Mouse (Mus musculus) kidney, postnatal 4 days (tissue): ENCODE measurements around the gene Pa2g4.
"Not testable (repeated sequence)": the region's sequence is repeated elsewhere in the genome, so short reads cannot be mapped to it uniquely, and the experiment has no call there.

Experiments
- DNase-seq, 2 experiments: peaks; one replicate each; pipeline ENCODE4 v3.0.0; 2021; ENCODE audit warnings: mixed read lengths in 2 of 2

Gene Pa2g4

GRCm38 (mm10) chr10:128578330-128578729 is 12.5 kb upstream of the Pa2g4 start:
- DNase-seq = no peak

- no peak for DNase-seq
Observed at GRCm38 (mm10) chr10:128575063-128575462, 9.3 kb upstream of the Pa2g4 start.

- peak; percentile 54 to 66 for DNase-seq
Observed at GRCm38 (mm10) chr10:128565206-128565787, 490 bp downstream of the Pa2g4 start.

GRCm38 (mm10) chr10:128563544-128563943 is 2.2 kb downstream of the Pa2g4 start:
- DNase-seq = no peak

GRCm38 (mm10) chr10:128556963-128557362 is 8.8 kb downstream of the Pa2g4 start:
- no peak for DNase-seq

- no peak for DNase-seq
Observed at GRCm38 (mm10) chr10:128556286-128556685, 9.5 kb downstream of the Pa2g4 start.

- not testable (repeated sequence) for DNase-seq
Observed at GRCm38 (mm10) chr10:128555567-128555966, 10.2 kb downstream of the Pa2g4 start.

GRCm38 (mm10) chr10:128550144-128550823 is 15.5 kb downstream of the Pa2g4 start:
- not testable (repeated sequence) for DNase-seq

- DNase-seq = not testable (repeated sequence)
Observed at GRCm38 (mm10) chr10:128549682-128550057, 16.1 kb downstream of the Pa2g4 start.

- DNase-seq = peak; percentile 92 to 95
Observed at GRCm38 (mm10) chr10:128548947-128549681, 16.7 kb downstream of the Pa2g4 start, which contains the start of gene Rpl41. Gene Rpl41 (minus strand): TSS chr10:128549305.

GRCm38 (mm10) chr10:128548051-128548791 is 17.6 kb downstream of the Pa2g4 start:
- not testable (repeated sequence) for DNase-seq

- DNase-seq = peak; percentile 92 to 95
Observed at GRCm38 (mm10) chr10:128547361-128548032, 18.3 kb downstream of the Pa2g4 start, which contains the start of gene Zc3h10. Gene Zc3h10 (minus strand): TSS chr10:128547774.

GRCm38 (mm10) chr10:128546787-128547186 is 19.0 kb downstream of the Pa2g4 start:
- no peak for DNase-seq

GRCm38 (mm10) chr10:128546361-128546760 is 19.4 kb downstream of the Pa2g4 start:
- no peak for DNase-seq

- DNase-seq = no peak
Observed at GRCm38 (mm10) chr10:128545570-128545898, 20.3 kb downstream of the Pa2g4 start.

- no peak for DNase-seq
Observed at GRCm38 (mm10) chr10:128544674-128545569, 20.9 kb downstream of the Pa2g4 start.

- no peak for DNase-seq
Observed at GRCm38 (mm10) chr10:128544151-128544657, 21.6 kb downstream of the Pa2g4 start.

- no peak for DNase-seq
Observed at GRCm38 (mm10) chr10:128543100-128543499, 22.7 kb downstream of the Pa2g4 start.

- no peak for DNase-seq
Observed at GRCm38 (mm10) chr10:128538340-128538870, 27.4 kb downstream of the Pa2g4 start.

GRCm38 (mm10) chr10:128536266-128536940 is 29.4 kb downstream of the Pa2g4 start:
- peak; percentile 88 to 91 for DNase-seq
